ENCODE assay signal across 17 mouse cellular contexts in the genomic region with DNA sequence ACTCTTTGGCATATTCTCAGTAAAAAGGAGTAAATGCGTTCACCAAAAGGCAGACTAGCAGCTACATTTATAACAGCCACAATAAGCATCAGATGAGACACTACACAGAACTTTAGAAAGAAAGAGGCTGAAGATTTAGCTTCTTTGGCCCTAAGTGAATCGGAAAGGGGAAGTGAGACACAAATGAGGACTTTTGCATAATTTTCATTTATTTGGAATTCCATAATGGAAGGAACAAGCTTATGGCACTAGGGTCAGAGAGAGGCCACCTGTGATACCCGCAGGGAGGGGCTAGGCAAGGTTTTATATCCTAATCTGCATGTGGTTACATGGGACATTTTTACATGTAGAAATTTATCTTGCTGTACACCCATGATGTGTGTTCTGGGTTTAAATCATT. TPM values are rescaled to one million over a fixed set of nuclear protein-coding genes. Genes with fewer than 3 reads are reported as not detected.
"Had no signal": no experiment of that assay in that cellular context is flagged by ENCODE, and none has a peak within 500 bp of the region (broad histone marks: within the 10 kb centered on the region; RNA-seq: fewer than 3 reads in every experiment).

No protein-coding gene starts in this region.

- H3K9me3 ChIP-seq: kidney, embryonic 15.5 days; limb, embryonic 12.5 days; neural tube, embryonic 12.5 days; stomach, embryonic 15.5 days had no signal

- H3K4me3 ChIP-seq: kidney, embryonic 15.5 days; limb, embryonic 12.5 days; neural tube, embryonic 12.5 days; stomach, embryonic 15.5 days had no signal

- H3K4me2 ChIP-seq: kidney, embryonic 15.5 days; limb, embryonic 12.5 days; neural tube, embryonic 12.5 days; stomach, embryonic 15.5 days had no signal

- H3K27ac ChIP-seq: kidney, embryonic 15.5 days; limb, embryonic 12.5 days; liver, embryonic 14.5 days; neural tube, embryonic 12.5 days; stomach, embryonic 15.5 days had no signal

- H3K4me1 ChIP-seq: kidney, embryonic 15.5 days; stomach, embryonic 15.5 days had no signal

- DNase-seq: kidney, postnatal 14 days; lung, adult 18-20 months; right cerebral cortex, postnatal 14 days; thymus, adult 2 months; thymus, postnatal 25 days had no signal

- H3K27me3 ChIP-seq: kidney, embryonic 15.5 days; limb, embryonic 12.5 days; neural tube, embryonic 12.5 days; stomach, embryonic 15.5 days had no signal

- H3K9ac ChIP-seq: kidney, embryonic 15.5 days; limb, embryonic 12.5 days; liver, embryonic 14.5 days; neural tube, embryonic 12.5 days; stomach, embryonic 15.5 days had no signal

- H3K36me3 ChIP-seq: kidney, embryonic 15.5 days; limb, embryonic 12.5 days; neural tube, embryonic 12.5 days; stomach, embryonic 15.5 days had no signal

RNA-seq across cellular contexts. Expression of a gene that starts 1.3 kb away (rescaled TPM):
- total RNA-seq: layer of hippocampus, postnatal 25 days; left cerebral cortex, postnatal 25 days; liver, adult 2 months had no signal
- polyA plus RNA-seq: kidney, embryonic 15.5 days; limb, embryonic 12.5 days; liver, adult 2 months; liver, embryonic 14.5 days; lung, embryonic 16.5 days; midbrain, embryonic 14.5 days; neural tube, embryonic 12.5 days; spleen, adult 2 months; stomach, embryonic 15.5 days; urinary bladder, adult 2 months had no signal
